Mouse (Mus musculus) kidney, adult 2 months (tissue): ENCODE measurements around the gene Pkd1l2.

ENCODE experiments used
- CTCF ChIP-seq: fragments of 200-500 bp; conservative IDR thresholded peaks from 2 replicates; pipeline ENCODE4 v1.5.1; 2011; ENCODE audit warnings: low read depth, mild to moderate bottlenecking, control low read depth, low read length, moderate library complexity, mixed read lengths; ENCODE audit not compliant: insufficient read depth, insufficient read length
- POLR2A ChIP-seq: fragments of 200-500 bp; IDR thresholded peaks from one replicate; pipeline ENCODE4 v1.6.1; 2011; ENCODE audit warnings: low read depth, low read length, control low read depth

DNA sequence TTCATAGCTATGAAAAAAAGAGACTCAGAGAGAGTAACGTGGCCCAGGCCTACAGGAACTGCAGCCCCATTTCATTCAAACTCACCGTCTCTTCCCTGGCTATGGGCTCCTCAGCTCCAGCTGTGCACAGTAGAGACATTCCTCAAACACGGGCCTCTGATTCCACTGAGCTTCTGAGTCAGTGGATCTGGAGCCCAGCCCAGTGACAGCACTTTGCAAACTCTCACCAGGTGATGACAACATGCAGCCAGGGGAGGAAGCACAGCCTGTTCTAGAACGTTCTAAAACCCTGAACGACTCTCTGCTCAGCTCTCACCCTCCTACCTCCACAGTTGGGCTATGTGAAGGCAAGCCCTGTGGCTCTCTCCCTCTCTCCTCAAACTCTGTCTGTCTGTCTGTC lies 11.8 kb upstream of the Pkd1l2 start:
- TF ChIP-seq POLR2A (no peak), CTCF (no peak)
